Mouse (Mus musculus): ENCODE measurements at regions not wholly inside any gene's neighbourhood (a gene's known extent, or its start where the extent isn't known, plus 50 kb on each side); places are given as distances from the start of the nearest gene placed in this dataset.

- TF ChIP-seq CTCF (conservative IDR thresholded peaks at IDR 0.05; ENCODE audit: low read length) (no peak), POU5F1 (IDR thresholded peaks at IDR 0.05; ENCODE audit: borderline replicate concordance, low read length) (no peak), NANOG (IDR thresholded peaks at IDR 0.05; ENCODE audit: borderline replicate concordance, low read length) (no peak)
Observed at GRCm38 (mm10) chr14:76649927-76650326, 93.2 kb upstream of the Serp2 start.

Data from E14TG2a.4 (cell line).